Mouse (Mus musculus): ENCODE data around the gene Ifnar1.
"Not testable (repeated sequence)": the region's sequence is repeated elsewhere in the genome, so short reads cannot be mapped to it uniquely, and the experiment has no call there.

Ifnar1 gene

GRCm38 (mm10) chr16:91484808-91485700 lies at the start of gene Ifnar1:
Gene Ifnar1 (plus strand): TSS chr16:91485238.
- peak; percentile 96 to 99 for DNase-seq (ENCODE audit: low spot score in 2 of 2)

DNA sequence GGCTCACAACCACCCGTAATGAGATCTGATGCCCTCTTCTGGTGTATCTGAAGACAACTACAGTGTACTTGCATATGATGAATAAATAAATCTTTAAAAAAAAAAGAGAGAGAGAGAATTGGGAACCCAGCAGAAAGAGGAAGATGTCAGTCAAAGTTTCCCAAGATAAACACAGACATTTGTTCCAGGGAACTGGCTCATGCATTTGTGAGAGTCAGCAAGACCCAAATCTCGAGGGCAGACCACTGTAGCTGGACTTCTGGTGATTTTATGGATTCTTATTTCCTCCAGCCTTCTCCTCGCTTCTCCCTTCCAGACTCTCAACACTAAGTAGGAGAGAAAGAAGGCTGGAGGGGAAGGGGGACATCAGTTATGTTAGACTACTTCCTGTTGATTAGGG lies 47.0 kb upstream of the Ifnar1 start:
- DNase-seq (ENCODE audit: low spot score in 2 of 2), result no peak

GRCm38 (mm10) chr16:91438599-91438998 lies 46.4 kb upstream of the Ifnar1 start:
- not testable (repeated sequence) for DNase-seq (ENCODE audit: low spot score in 2 of 2)

DNA sequence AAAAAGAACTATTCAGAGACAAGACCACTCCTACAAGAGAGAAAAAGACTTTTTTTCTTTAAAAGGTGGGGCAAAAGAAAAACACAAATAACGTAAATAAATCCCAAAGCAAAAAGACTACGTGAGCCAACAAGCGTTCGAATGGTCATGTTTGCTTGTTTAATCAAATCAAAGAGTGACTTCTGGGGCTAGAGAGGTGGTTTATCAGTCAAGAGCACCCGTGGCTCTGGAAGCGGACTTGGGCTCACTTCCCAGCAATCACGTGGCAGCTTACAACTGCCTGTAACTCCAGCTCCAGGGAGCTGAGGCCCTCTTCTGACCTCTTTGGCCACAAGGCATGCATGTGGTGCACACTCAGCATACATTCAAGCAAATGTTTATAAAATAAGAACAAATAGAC lies 43.7 kb upstream of the Ifnar1 start:
- peak; percentile 62 to 86 for DNase-seq (ENCODE audit: low spot score in 2 of 2)

DNA sequence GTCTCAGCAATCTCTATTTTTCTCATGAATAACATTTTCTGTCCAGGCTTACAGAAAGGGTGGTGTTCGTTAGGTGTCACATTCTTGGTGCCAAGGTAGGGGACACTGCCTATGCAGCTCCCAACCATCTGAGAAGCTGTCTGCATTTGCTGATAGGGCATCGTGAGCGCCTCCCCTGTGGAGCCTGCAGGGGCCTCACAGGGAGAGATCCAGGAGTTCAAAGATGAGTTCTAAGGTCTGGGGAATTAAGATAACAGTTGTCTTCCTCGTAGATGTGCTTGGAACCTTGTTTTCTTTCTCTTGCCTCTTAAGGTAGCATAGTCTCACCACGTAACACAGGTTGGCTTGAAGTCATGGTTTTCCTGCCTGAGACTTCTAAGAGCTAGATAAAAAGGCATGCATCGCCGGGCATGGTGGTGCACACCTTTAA lies 43.2 kb upstream of the Ifnar1 start:
- DNase-seq (ENCODE audit: low spot score in 2 of 2), result peak; percentile 66 to 82

DNA sequence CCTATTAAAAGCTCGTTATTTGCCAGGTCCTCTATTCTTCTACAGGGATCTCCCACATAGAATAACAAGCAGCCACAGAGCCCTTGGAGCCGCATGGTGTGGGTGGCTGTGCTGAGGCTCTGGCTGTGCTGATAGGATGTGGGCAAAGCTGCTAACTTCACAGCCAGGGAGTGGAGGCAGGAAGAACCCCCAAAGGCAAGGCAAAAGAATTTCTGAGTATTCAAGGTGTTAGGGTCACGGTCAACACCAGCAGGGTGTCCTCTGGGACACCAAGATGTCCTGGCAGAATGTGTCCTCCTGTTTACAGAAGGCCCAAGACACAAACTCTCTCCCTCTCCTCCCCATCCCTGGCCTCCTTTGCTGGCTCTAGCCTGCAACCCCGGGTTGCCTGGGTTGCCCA lies 42.6 kb upstream of the Ifnar1 start:
- peak in 1 of 2 experiments; percentile 59 for DNase-seq (ENCODE audit: low spot score in 2 of 2)

DNA sequence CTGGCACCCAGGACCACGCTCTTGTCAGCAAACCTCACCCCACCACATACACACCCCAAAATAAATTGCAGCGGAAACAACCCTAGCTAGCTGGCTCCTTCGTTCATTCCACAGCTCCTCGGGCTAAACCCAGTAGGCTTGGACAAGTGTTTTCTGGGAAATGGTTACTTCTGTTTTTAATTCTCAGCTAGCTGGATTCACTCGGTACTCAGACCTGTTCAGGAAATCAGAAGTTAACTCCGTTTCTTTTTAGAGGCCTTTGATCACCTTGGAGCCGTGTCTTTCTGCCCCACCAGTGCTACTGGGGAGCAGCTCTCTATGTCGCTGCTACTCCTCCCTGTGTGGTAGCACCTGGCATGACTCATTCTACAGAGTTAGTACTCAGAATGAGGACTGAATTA lies 41.8 kb upstream of the Ifnar1 start:
- DNase-seq (ENCODE audit: low spot score in 2 of 2), result peak in 1 of 2 experiments; percentile 26

DNA sequence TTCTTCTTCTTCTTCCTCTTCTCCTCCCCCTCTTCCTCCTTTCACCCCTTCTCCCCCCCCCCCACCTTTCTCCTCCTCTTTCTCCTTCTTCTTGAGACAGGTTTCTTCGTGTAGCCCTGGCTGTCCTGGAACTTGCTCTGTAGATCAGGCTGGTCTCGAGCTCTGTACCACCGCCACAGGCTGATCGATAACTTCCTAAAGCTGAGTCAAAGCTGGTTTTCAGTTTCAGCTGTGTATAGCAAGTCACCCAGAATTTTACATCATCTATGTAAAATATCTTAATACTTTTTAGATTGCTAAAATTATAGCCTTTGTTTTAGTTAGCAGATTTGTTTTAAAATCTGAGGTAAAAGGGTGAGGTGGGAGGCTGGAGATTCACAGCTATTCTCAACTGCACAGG lies 40.2 kb upstream of the Ifnar1 start:
- no peak for DNase-seq (ENCODE audit: low spot score in 2 of 2)

DNA sequence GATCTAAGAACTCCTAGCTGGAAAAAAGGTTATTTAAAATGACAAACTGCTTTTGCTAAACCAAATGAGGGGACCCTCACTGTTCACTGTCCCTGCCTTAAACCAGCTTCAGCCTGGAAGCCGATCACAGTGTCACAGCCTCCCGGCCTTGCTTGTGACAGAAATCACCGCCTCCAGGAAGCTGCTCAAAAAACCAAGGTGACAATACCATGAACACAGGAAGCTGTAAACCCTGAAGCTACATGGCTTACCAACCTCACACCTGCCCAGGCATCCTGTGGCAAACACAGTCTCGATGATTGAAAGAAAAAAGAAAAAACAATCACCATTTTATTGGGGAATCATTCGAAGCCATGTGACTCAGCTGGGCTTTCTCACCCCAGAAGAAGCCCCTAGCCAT lies 39.5 kb upstream of the Ifnar1 start:
- peak in 1 of 2 experiments; percentile 42 for DNase-seq (ENCODE audit: low spot score in 2 of 2)

DNA sequence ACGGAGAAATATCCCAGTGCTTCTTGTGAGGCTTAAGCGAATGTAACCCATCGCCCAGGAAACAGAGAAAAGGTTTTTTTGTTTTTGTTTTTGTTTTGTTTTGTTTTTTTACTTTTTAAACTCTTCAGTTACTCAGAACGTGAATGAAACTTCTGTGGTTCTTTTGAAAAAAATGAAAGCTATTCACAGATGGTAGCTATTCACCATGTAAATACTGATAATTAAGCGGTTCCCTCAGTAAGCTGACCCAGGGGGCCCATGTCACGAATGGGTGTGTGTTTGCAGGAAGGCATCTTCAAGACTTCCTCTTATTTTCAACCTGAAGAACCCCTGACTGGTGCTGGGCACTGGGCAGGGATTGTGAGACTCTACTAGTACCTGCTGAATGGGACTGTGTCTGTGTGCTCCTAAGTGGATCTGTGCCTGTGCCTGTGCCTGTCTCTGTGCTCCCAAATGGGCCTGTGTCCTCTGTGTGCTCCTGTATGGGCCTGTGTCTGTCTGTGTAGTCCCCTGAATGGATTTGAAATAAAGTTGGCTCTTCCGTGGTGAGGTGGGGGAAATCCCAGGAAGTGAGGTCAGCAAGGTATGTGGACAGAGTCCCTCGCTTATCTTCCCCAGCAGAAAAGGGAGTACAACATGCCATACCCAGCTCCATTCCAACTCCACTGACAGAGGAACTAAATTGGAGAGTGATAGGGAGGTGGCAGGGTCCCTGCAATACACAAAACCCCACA lies 38.1 kb upstream of the Ifnar1 start:
- DNase-seq (ENCODE audit: low spot score in 2 of 2), result peak in 1 of 2 experiments; percentile 59

DNA sequence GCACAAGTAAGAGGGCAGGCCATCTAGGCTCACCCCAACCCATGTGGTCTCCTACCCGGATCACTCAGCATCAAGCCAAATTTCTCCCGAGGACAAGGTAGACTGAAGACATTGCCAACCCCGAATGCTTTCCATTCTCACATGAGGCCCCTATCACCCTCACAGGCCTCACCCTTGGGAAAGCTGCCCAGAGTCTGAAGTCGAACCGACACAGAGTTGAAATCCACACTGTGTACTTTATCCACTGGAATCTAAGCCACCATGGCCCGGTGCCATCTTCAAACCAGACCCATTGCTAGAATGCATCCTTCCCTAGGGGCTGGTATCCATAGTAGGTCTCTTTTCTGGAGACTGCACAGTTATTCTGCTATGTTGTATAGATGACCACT lies 37.5 kb upstream of the Ifnar1 start:
- peak in 1 of 2 experiments; percentile 29 for DNase-seq (ENCODE audit: low spot score in 2 of 2)

DNA sequence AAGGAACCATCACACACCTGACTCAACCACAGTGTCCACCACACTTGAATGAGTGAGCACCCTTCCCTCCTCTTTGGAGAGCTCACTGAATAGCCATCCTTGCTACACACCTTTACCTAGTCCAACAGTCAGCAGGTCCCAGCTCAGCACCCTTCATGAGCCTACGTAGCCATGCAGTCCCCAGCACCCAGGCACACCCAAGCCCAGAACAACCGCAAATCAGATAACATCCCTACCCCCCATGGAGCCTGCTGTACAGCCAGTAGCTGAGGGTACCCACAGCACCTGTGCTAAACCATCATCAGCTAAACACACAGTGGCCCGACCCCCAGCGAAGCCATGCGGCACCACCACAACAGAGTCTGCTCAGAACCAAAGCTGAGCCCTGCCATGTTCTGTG lies 37.0 kb upstream of the Ifnar1 start:
- DNase-seq (ENCODE audit: low spot score in 2 of 2), result peak in 1 of 2 experiments; percentile 22

- no peak for DNase-seq (ENCODE audit: low spot score in 2 of 2)
Measured at GRCm38 (mm10) chr16:91448895-91449294, 36.1 kb upstream of the Ifnar1 start.

DNA sequence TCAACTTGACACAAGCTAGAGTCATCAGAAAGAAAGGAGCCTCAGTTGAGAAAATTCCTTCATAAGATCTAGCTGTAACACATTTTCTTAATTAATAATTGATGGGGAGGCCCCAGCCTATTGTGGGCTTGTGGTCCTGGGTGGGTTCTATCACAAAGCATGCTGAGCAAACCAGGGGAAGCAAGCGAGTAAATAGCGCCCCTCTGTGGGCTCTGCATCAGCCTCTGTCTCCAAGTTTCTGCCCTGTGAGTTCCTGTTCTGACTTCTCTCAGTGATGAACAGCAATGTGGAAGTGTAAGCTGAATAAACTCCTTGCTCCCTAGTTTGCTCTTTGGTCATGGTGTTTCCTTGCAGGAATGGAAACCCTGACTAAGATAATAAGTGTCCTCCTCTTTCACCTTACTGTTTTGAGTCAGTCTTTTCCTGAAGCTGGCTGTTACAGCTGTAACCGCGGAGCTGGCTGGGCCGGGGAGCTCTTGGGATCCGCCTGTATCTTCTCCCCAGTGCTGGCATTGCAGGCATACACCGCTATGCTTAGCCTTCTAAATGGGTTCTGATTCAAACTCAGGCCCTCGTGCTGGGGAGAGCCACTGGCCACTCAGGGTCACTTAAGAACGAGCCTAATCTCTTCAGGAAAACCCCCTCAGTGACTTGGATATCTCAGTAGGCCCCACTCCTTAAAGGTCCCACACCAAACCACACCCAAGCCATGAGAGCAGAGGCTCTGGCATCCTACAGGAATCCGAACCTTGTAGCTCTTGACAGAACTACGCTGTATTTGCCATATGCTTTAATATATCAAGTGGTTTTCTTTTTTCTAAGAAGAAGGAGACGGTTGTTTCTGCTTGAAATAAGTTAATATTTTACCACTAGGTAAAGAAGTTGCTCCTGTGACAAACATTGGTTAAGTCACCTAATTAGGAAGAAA lies 34.6 kb upstream of the Ifnar1 start:
- DNase-seq (ENCODE audit: low spot score in 2 of 2), result peak in 1 of 2 experiments; percentile 28

- peak in 1 of 2 experiments; percentile 50 for DNase-seq (ENCODE audit: low spot score in 2 of 2)
Measured at GRCm38 (mm10) chr16:91451949-91452348, 33.1 kb upstream of the Ifnar1 start.

- no peak for DNase-seq (ENCODE audit: low spot score in 2 of 2)
Measured at GRCm38 (mm10) chr16:91452363-91452896, 32.6 kb upstream of the Ifnar1 start.

- no peak for DNase-seq (ENCODE audit: low spot score in 2 of 2)
Measured at GRCm38 (mm10) chr16:91455868-91456267, 29.2 kb upstream of the Ifnar1 start.

DNA sequence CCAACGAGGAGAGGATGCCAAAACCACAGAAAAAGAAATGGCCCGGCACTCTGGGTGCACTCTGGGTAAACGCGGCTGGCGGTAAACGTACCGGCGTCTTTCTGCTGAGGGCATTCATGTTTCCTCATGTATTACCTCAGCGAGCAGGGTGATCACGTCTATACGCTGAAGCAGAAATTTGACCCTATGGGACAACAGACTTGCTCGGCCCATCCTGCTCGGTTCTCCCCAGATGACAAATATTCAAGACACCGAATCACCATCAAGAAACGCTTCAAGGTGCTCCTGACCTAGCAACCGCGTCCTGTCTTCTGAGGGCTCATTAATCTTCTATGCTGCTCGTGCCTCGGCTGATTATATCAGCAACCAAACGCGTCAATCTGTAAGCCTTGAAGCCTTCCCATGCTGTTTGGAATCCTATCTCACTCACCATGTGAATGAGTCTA lies 26.7 kb upstream of the Ifnar1 start:
- DNase-seq (ENCODE audit: low spot score in 2 of 2), result peak in 1 of 2 experiments; percentile 48

DNA sequence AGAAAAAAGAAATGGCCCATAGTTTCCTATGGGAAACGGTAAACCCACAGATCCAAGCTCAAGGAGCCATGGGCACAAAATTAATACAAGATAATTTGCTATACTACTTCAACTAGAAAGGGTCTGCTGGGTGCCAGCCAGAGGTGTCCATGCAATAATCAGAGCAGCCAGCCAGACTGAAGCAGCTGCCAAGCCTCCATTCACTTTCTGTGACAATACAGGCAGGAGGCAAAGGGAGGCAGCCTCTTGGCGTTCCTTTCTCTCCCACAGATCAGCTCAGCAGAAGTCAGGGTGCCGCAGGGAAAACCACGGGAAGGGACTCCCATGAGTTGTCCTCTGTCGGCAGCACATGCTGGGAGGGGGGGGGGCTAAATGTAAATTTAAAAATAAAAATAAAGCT lies 26.1 kb upstream of the Ifnar1 start:
- peak in 1 of 2 experiments; percentile 29 for DNase-seq (ENCODE audit: low spot score in 2 of 2)

DNA sequence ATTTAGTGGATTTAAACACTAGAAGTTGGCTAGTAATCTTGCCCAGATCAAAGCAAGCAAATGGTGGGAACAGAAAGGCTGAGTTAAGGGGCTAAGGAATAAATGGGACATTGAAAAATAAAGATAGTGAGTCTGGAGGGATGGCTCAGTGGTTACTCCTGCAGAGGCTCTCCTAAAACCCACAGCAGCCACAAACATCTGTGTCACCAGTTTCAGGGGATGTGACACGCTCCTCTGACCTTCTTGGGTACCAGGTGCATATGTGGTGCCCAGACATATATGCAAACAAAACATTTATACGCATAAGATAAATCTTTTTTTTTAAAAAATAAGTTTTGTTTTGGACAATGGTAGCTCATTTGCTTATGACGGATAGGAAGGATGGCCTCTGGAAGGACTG lies 25.6 kb upstream of the Ifnar1 start:
- DNase-seq (ENCODE audit: low spot score in 2 of 2), result no peak

GRCm38 (mm10) chr16:91459841-91460370 lies 25.1 kb upstream of the Ifnar1 start:
- DNase-seq (ENCODE audit: low spot score in 2 of 2), result peak in 1 of 2 experiments; percentile 74

Measured in spleen, postnatal 10 days (tissue).